Mouse (Mus musculus) limb, embryonic 15.5 days (tissue): ENCODE data around the gene Minos1. TPM values are rescaled to one million over a fixed set of nuclear protein-coding genes. Genes with fewer than 3 reads are reported as not detected.

Experiments
- ATAC-seq: fragments of 200-750 bp; cut with Nextera tagmentation; 2 replicates; pipeline ENCODE4 v1.8.0; 2017; ENCODE audit warnings: low read depth, moderate TSS enrichment; ENCODE audit not compliant: insufficient number of reproducible peaks, low FRiP score, low TSS enrichment
- H3K27ac ChIP-seq: fragments of 300-500 bp; sonication (generic); 2 replicates; pipeline ENCODE4 v1.5.1; 2015; ENCODE audit warnings: moderate library complexity, mild to moderate bottlenecking, inconsistent platforms
- H3K27me3 ChIP-seq: fragments of 300-500 bp; sonication (generic); 2 replicates; pipeline ENCODE4 v1.6.1; 2015; ENCODE audit warnings: inconsistent platforms
- H3K36me3 ChIP-seq: fragments of 300-500 bp; sonication (generic); 2 replicates; pipeline ENCODE4 v1.6.1; 2015; ENCODE audit warnings: inconsistent platforms
- H3K4me1 ChIP-seq: fragments of 300-500 bp; sonication (generic); 2 replicates; pipeline ENCODE4 v1.6.1; 2015; ENCODE audit warnings: inconsistent platforms
- H3K4me2 ChIP-seq: fragments of 300-500 bp; sonication (generic); 2 replicates; pipeline ENCODE4 v1.6.1; 2015; ENCODE audit warnings: mild to moderate bottlenecking, inconsistent platforms
- H3K4me3 ChIP-seq: fragments of 300-500 bp; sonication (generic); 2 replicates; pipeline ENCODE4 v1.5.1; 2015; ENCODE audit warnings: mild to moderate bottlenecking, inconsistent platforms
- H3K9ac ChIP-seq: fragments of 300-500 bp; sonication (generic); 2 replicates; pipeline ENCODE4 v1.6.1; 2015; ENCODE audit warnings: inconsistent platforms
- H3K9me3 ChIP-seq: fragments of 300-500 bp; sonication (generic); 2 replicates; pipeline ENCODE4 v1.6.1; 2016; ENCODE audit warnings: inconsistent platforms
- WGBS: fragments of 180-500 bp; shearing (Covaris S2); methylation state at CpG from one replicate; pipeline ENCODE4 v1.1.7; 2015; 5-methylcytosine and 5-hydroxymethylcytosine counted together
- polyA plus RNA-seq: library from polyadenylated mRNA; unstranded; fragments of >200 nt; fragmentation: Nextera tagmentation; extraction: Ambion mirVana; gene quantifications from 2 replicates; pipeline ENCODE4 v1.2.1, GENCODE M21; 2015

Minos1 gene
- 428 and 467 TPM in 2 replicates for polyA plus RNA-seq

- Histone ChIP-seq H3K4me2 (peak within 1 kb of the TSS; percentile 79), H3K36me3 (0 out of 2 replicates have a peak, but pooled peaks cover 3% of the 10 kb centered on the region), H3K4me1 (peaks cover 16% of the 10 kb centered on the region), H3K9me3 (no peaks in the 10 kb centered on the region), H3K9ac (peak within 1 kb of the TSS; percentile 92), H3K4me3 (peak within 1 kb of the TSS; percentile 86), H3K27ac (peak within 1 kb of the TSS; percentile 90), H3K27me3 (no peaks in the 10 kb centered on the region)
- under 1% methylated on average over 63 of the region's 63 CpGs for WGBS
- ATAC-seq = peak; percentile 96
Observed at GRCm38 (mm10) chr4:139130701-139131549, at the start of gene Minos1. Gene Minos1, minus strand, starts transcription at chr4:139131113.

GRCm38 (mm10) chr4:139179731-139180625 is 49.1 kb upstream of the Minos1 start:
- 63% methylated on average over 17 of the region's 17 CpGs for WGBS
- peaks cover 13% of the 10 kb centered on the region for H3K4me1 ChIP-seq

DNA sequence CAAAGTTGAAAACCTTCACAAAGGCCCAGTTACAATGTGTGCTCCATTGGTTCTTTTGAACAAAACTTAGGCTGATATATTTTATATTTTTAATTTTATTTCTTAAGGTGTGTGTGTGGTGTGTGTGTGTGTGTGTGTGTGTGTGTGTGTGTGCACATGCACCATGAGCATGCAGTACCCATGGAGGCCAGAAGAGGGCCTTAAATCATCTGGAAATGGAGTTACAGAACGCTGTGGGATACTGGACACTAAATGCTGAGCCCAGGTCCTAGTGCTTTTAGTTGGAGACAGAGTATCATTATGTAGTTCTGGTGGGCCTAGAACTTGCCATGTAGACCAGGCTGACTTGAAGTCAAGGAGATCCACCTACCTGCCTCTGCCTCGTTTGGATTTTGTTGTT is 48.3 kb upstream of the Minos1 start:
- ATAC-seq = no peak
- Histone ChIP-seq H3K4me1 (peaks cover 19% of the 10 kb centered on the region), H3K9me3 (no peaks in the 10 kb centered on the region), H3K4me3 (no peak overlapping the region), H3K9ac (no peak overlapping the region), H3K4me2 (no peak overlapping the region), H3K36me3 (no peaks in the 10 kb centered on the region), H3K27ac (no peak overlapping the region), H3K27me3 (no peaks in the 10 kb centered on the region)
- WGBS = 71% methylated on average over 2 of the region's 2 CpGs

More at GRCm38 (mm10) chr4:139179731-139180625, 49.1 kb upstream of the Minos1 start:
- peak overlapping the region; percentile 17; the same call in 1 of the 2 replicates for H3K27ac ChIP-seq
- no peaks in the 10 kb centered on the region for H3K36me3 ChIP-seq
- H3K27me3 ChIP-seq = no peaks in the 10 kb centered on the region
- no peak overlapping the region for H3K4me3 ChIP-seq
- no peak; the same call in 1 of the 2 replicates for ATAC-seq
- H3K9ac ChIP-seq = no peak overlapping the region
- H3K9me3 ChIP-seq = no peaks in the 10 kb centered on the region
- no peak overlapping the region for H3K4me2 ChIP-seq

DNA sequence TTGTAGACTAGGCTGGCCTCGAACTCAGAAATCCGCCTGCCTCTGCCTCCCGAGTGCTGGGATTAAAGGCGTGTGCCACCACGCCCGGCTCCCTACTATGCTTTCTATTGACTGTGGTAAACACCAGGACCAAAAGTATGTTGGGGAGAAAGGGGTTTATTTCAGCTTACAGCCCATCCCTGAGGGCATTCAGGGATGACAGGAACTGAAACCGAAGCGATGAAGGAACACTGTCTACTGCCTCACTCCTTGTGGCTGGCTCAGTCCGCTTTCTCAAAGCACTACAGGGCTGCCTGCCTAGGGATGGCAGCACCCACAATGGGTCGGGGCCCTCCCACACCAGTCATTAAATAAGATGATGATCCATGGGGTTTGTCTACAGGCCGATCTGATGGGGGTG is 47.5 kb upstream of the Minos1 start:
- Histone ChIP-seq H3K4me3 (no peak overlapping the region), H3K9me3 (no peaks in the 10 kb centered on the region), H3K27me3 (no peaks in the 10 kb centered on the region), H3K27ac (no peak overlapping the region), H3K4me1 (peaks cover 19% of the 10 kb centered on the region), H3K4me2 (no peak overlapping the region), H3K9ac (no peak overlapping the region), H3K36me3 (no peaks in the 10 kb centered on the region)
- WGBS = 96% methylated on average over 11 of the region's 11 CpGs
- ATAC-seq = no peak

DNA sequence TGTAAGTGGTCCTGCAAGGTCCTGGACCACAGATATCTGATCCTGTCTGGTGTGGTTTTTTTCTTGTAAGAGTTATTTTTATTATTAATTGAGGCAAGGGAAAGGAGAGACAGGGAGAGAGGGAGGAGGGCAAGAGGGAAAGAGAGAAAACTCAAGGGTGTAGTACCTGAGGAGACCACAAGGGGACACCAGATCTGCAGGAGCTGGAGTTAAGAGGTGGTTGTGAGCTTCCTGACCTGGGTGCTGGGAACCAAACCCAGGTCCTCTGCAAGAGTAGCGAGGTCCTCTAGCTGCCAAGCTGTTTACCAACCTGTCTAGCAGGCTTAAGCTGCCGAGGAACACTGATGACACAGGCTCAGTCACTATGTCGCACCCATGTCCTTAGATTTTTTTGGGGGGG is 47.0 kb upstream of the Minos1 start:
- no peak for ATAC-seq
- Histone ChIP-seq H3K36me3 (no peaks in the 10 kb centered on the region), H3K9me3 (no peaks in the 10 kb centered on the region), H3K4me3 (no peak overlapping the region), H3K27me3 (no peaks in the 10 kb centered on the region), H3K4me2 (no peak overlapping the region), H3K4me1 (peaks cover 19% of the 10 kb centered on the region), H3K9ac (no peak overlapping the region), H3K27ac (no peak overlapping the region)
- 91% methylated on average over 3 of the region's 3 CpGs for WGBS

DNA sequence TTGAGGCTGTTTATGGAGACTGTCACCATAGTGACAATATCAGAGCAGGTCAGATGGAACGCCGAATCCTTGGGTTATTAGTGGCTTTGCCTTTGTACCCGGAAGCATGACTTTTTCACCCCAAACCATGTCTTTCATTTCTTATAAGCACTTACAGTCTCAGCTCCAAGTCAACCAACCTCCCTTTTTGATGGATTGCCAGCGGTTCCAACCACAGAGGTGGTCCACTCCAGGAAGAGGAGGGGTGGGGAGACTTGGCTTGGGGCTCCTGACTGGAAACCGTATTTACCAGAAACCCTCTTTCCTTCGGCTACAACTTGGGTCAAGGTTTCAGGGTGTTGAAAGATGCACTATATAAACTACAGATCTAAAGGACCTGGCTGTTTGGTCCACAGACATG is 45.1 kb upstream of the Minos1 start:
- Histone ChIP-seq H3K36me3 (no peaks in the 10 kb centered on the region), H3K9me3 (no peaks in the 10 kb centered on the region), H3K4me2 (no peak overlapping the region), H3K27me3 (no peaks in the 10 kb centered on the region), H3K4me3 (no peak overlapping the region), H3K27ac (peak overlapping the region; percentile 67; the same call in 1 of the 2 replicates), H3K4me1 (peaks cover 19% of the 10 kb centered on the region), H3K9ac (no peak overlapping the region)
- ATAC-seq = no peak
- WGBS = 41% methylated on average over 6 of the region's 6 CpGs

GRCm38 (mm10) chr4:139175061-139175971 is 44.4 kb upstream of the Minos1 start:
- Histone ChIP-seq H3K27ac (peak overlapping the region; percentile 67), H3K4me3 (no peak overlapping the region), H3K9me3 (no peaks in the 10 kb centered on the region), H3K27me3 (no peaks in the 10 kb centered on the region), H3K4me2 (peak overlapping the region; percentile 8; the same call in 1 of the 2 replicates), H3K4me1 (peaks cover 19% of the 10 kb centered on the region), H3K36me3 (no peaks in the 10 kb centered on the region), H3K9ac (no peak overlapping the region)
- no peak for ATAC-seq
- 39% methylated on average over 20 of the region's 20 CpGs for WGBS

GRCm38 (mm10) chr4:139169748-139170279 is 38.9 kb upstream of the Minos1 start:
- H3K4me3 ChIP-seq = no peak overlapping the region
- WGBS = 72% methylated on average over 12 of the region's 12 CpGs
- no peak overlapping the region for H3K9ac ChIP-seq
- H3K27ac ChIP-seq = no peak overlapping the region
- no peaks in the 10 kb centered on the region for H3K36me3 ChIP-seq
- H3K9me3 ChIP-seq = no peaks in the 10 kb centered on the region
- H3K4me1 ChIP-seq = peaks cover 21% of the 10 kb centered on the region
- no peaks in the 10 kb centered on the region for H3K27me3 ChIP-seq
- no peak for ATAC-seq
- no peak overlapping the region for H3K4me2 ChIP-seq

DNA sequence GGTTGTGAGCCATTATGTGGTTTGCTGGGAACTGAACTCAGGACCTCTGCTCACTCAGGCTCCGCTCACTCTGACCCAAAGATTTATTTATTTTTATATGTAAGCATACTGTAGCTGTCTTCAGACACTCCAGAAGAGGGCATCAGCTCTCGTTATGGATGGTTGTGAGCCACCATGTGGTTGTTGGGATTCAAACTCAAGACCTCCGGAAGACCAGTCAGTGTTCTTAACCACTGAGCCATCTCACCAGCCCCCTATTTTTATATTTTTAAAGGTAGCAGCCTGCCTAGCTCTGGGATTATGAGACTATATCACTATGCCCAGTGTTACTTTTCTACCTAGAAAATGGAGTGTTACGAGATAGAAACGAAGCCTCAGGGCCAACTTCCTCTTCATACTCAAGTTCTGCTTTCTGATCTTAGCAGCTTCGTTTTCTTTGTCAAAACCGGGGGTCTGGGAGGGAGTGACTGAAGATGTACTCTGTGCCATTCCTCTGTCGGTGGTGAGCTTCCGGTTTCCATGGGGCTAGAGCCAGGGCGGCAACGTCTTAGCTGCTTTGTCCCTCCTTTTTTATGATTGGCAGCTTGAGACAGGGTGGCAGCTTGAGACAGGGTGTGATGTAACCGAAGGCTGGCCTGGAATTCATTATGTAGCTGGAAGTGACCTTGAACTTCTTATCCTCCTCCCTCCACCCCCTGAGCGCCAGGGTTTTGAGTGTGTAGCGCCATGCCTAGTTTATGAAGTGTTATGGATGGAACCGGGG is 38.3 kb upstream of the Minos1 start:
- H3K4me3 ChIP-seq = no peak overlapping the region
- WGBS = 56% methylated on average over 15 of the region's 15 CpGs
- no peak overlapping the region for H3K27ac ChIP-seq
- H3K9me3 ChIP-seq = no peaks in the 10 kb centered on the region
- no peak for ATAC-seq
- no peak overlapping the region for H3K9ac ChIP-seq
- no peaks in the 10 kb centered on the region for H3K36me3 ChIP-seq
- H3K27me3 ChIP-seq = no peaks in the 10 kb centered on the region
- peaks cover 16% of the 10 kb centered on the region for H3K4me1 ChIP-seq
- H3K4me2 ChIP-seq = no peak overlapping the region

- Histone ChIP-seq H3K4me3 (no peak overlapping the region), H3K4me2 (no peak overlapping the region), H3K27me3 (no peaks in the 10 kb centered on the region), H3K9ac (no peak overlapping the region), H3K9me3 (no peaks in the 10 kb centered on the region), H3K4me1 (peaks cover 16% of the 10 kb centered on the region), H3K36me3 (no peaks in the 10 kb centered on the region), H3K27ac (no peak overlapping the region)
- ATAC-seq = no peak
- 36% methylated on average over 8 of the region's 8 CpGs for WGBS
Observed at GRCm38 (mm10) chr4:139167107-139167506, 36.2 kb upstream of the Minos1 start.
